Mouse (Mus musculus) ES-E14 (cell line): ENCODE data around the gene 4930522L14Rik.
"Not testable (repeated sequence)": the region's sequence is repeated elsewhere in the genome, so short reads cannot be mapped to it uniquely, and the experiment has no call there.

Experiments
- HCFC1 ChIP-seq: IDR thresholded peaks from 2 replicates; pipeline ENCODE4 v1.6.1; 2012; ENCODE audit warnings: low read length, inconsistent platforms, borderline replicate concordance; ENCODE audit not compliant: insufficient read depth
- ZNF384 ChIP-seq: IDR thresholded peaks from 2 replicates; pipeline ENCODE4 v1.6.1; 2012; ENCODE audit warnings: low read depth, low read length, inconsistent platforms

GRCm38 (mm10) chr5:109752073-109752780 lies 541 bp upstream of the 4930522L14Rik start:
- TF ChIP-seq ZNF384, HCFC1: not testable (repeated sequence)
